Mouse (Mus musculus): ENCODE measurements at regions not wholly inside any gene's neighbourhood (a gene's known extent, or its start where the extent isn't known, plus 50 kb on each side); places are given as distances from the start of the nearest gene placed in this dataset.

GRCm38 (mm10) chr2:133020173-133020837 lies 74.6 kb upstream of the Fermt1 start:
- Histone ChIP-seq H3K4me3 (no peak overlapping the region), H3K27ac (replicated peaks) (no peak overlapping the region), H3K4me1 (no peaks in the 10 kb centered on the region), H3K9ac (replicated peaks) (peak overlapping the region; percentile 30; the same call in 1 of the 2 replicates), H3K27me3 (no peaks in the 10 kb centered on the region), H3K36me3 (no peaks in the 10 kb centered on the region), H3K9me3 (no peaks in the 10 kb centered on the region), H3K4me2 (replicated peaks) (peak overlapping the region; percentile 36)
- 17% methylated on average over 11 of the region's 11 CpGs for WGBS
- peak; percentile 87 for ATAC-seq (replicated peaks)

- Histone ChIP-seq H3K4me1 (no peaks in the 10 kb centered on the region), H3K36me3 (no peaks in the 10 kb centered on the region), H3K27me3 (no peaks in the 10 kb centered on the region), H3K9me3 (no peaks in the 10 kb centered on the region), H3K9ac (replicated peaks) (no peak overlapping the region), H3K4me3 (no peak overlapping the region), H3K27ac (replicated peaks) (no peak overlapping the region), H3K4me2 (replicated peaks) (no peak overlapping the region)
- no peak for ATAC-seq (replicated peaks)
- 90% methylated on average over 3 of the region's 3 CpGs for WGBS
Measured at GRCm38 (mm10) chr2:133021244-133021643, 75.5 kb upstream of the Fermt1 start.

GRCm38 (mm10) chr2:133027038-133027437 lies 81.3 kb upstream of the Fermt1 start:
- no peak overlapping the region for H3K4me2 ChIP-seq (replicated peaks)
- H3K4me3 ChIP-seq = no peak overlapping the region
- no peak overlapping the region for H3K27ac ChIP-seq (replicated peaks)
- H3K36me3 ChIP-seq = no peaks in the 10 kb centered on the region
- WGBS = 46% methylated on average over 2 of the region's 2 CpGs
- H3K4me1 ChIP-seq = no peaks in the 10 kb centered on the region
- no peak for ATAC-seq (replicated peaks)
- H3K9me3 ChIP-seq = no peaks in the 10 kb centered on the region
- H3K27me3 ChIP-seq = no peaks in the 10 kb centered on the region
- no peak overlapping the region for H3K9ac ChIP-seq (replicated peaks)

- H3K4me1 ChIP-seq = no peaks in the 10 kb centered on the region
- no peak overlapping the region for H3K27ac ChIP-seq (replicated peaks)
- H3K36me3 ChIP-seq = no peaks in the 10 kb centered on the region
- no peaks in the 10 kb centered on the region for H3K27me3 ChIP-seq
- H3K4me2 ChIP-seq (replicated peaks) = no peak overlapping the region
- H3K4me3 ChIP-seq = no peak overlapping the region
- no peaks in the 10 kb centered on the region for H3K9me3 ChIP-seq
- ATAC-seq (replicated peaks) = no peak
- 85% methylated on average over 3 of the region's 3 CpGs for WGBS
- no peak overlapping the region for H3K9ac ChIP-seq (replicated peaks)
Measured at GRCm38 (mm10) chr2:133035421-133035820, 89.7 kb upstream of the Fermt1 start.

DNA sequence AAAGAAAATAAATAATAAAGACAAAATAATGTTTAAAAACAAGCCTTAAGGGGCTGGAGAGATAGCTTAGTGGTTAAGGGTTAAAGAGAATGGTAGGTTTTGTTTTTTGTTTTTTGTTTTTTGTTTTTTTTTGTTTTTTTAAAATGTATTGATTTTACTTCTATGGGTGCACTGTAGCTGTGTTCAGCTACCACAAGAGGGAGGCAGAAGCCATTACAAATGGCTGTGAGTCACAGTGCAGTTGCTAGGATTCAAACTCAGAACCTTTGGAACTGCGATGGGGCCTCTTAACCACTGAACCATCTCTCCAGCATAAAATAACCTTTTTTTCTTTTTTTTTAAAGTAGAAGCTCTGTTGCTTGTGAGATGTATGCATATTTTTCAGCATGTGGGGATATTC lies 95.0 kb upstream of the Fermt1 start:
- Histone ChIP-seq H3K9ac (replicated peaks) (no peak overlapping the region), H3K4me1 (no peaks in the 10 kb centered on the region), H3K27me3 (no peaks in the 10 kb centered on the region), H3K36me3 (no peaks in the 10 kb centered on the region), H3K27ac (replicated peaks) (no peak overlapping the region), H3K4me2 (replicated peaks) (no peak overlapping the region), H3K4me3 (no peak overlapping the region), H3K9me3 (no peaks in the 10 kb centered on the region)
- ATAC-seq (replicated peaks) = no peak
- 94% methylated on average over 1 of the region's 1 CpGs for WGBS

DNA sequence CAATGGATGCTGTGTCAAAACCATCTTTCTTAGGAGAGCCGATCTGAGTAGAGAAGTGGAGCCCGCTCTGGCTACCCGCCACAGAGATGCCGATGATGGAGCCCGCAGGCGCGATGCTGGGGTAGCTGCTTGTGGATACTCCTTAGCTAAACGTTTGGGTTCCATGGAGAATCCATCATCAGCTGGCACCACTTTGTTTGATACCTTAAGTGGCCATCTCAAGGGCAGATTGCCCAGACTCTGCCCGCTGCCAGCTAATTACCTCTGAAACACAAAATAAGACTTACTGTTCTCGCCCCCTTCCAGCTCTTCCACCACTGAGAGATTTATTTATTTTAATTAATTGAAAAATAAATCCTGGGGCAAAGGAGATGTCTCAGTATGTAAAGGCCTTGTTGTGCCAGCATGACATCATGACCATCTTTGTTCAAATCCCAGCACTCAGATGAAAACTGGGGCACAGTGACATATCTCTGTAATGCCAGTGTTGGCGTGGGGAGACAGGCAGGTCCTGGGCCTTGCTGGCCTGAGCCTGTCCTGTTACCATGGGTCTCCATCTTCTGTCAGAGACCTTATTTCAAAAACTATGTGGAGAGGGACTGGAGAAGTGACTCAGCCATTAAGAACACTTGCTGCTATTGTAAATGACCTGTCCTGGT lies 132.1 kb upstream of the Fermt1 start:
- H3K4me2 ChIP-seq (replicated peaks) = no peak overlapping the region
- H3K9ac ChIP-seq (replicated peaks) = no peak overlapping the region

DNA sequence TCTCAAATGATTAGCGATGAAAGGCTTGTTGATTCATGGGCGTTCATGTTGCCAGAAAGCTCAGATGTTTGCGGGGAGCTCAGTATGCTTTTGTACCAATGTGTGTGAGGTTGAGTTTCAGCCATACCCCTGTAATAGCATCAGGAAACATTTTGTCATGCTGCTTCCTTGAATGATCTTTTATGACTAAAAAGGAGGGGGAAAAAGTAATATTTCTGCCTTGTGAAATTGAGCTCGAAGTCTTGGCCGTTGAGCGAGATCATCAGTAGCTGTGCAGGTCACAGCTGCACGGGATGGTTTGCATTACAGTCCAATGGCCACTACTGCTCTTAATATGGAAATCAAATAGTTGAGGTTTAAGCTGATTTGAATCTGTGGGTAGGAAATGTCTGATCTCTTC lies 145.3 kb upstream of the Fermt1 start:
- no peak overlapping the region for H3K9ac ChIP-seq (replicated peaks)
- H3K27me3 ChIP-seq = no peaks in the 10 kb centered on the region
- no peak overlapping the region for H3K4me2 ChIP-seq (replicated peaks)
- no peaks in the 10 kb centered on the region for H3K4me1 ChIP-seq
- WGBS = 93% methylated on average over 7 of the region's 7 CpGs
- H3K9me3 ChIP-seq = no peaks in the 10 kb centered on the region
- no peak overlapping the region for H3K4me3 ChIP-seq
- ATAC-seq (replicated peaks) = no peak
- no peaks in the 10 kb centered on the region for H3K36me3 ChIP-seq
- H3K27ac ChIP-seq (replicated peaks) = no peak overlapping the region

More for the DNA sequence above, 132.1 kb upstream of the Fermt1 start:
- no peaks in the 10 kb centered on the region for H3K36me3 ChIP-seq
- H3K9me3 ChIP-seq = no peaks in the 10 kb centered on the region
- H3K4me3 ChIP-seq = no peak overlapping the region
- H3K27me3 ChIP-seq = no peaks in the 10 kb centered on the region
- no peaks in the 10 kb centered on the region for H3K4me1 ChIP-seq
- H3K27ac ChIP-seq (replicated peaks) = no peak overlapping the region
- WGBS = 57% methylated on average over 11 of the region's 11 CpGs
- ATAC-seq (replicated peaks) = peak; percentile 69

GRCm38 (mm10) chr2:133113642-133114041 lies 167.9 kb upstream of the Fermt1 start:
- no peaks in the 10 kb centered on the region for H3K4me1 ChIP-seq
- no peak overlapping the region for H3K4me3 ChIP-seq
- H3K9me3 ChIP-seq = no peaks in the 10 kb centered on the region
- no peaks in the 10 kb centered on the region for H3K27me3 ChIP-seq
- H3K4me2 ChIP-seq (replicated peaks) = no peak overlapping the region
- H3K9ac ChIP-seq (replicated peaks) = no peak overlapping the region
- H3K27ac ChIP-seq (replicated peaks) = no peak overlapping the region
- WGBS = 30% methylated on average over 10 of the region's 10 CpGs
- H3K36me3 ChIP-seq = no peaks in the 10 kb centered on the region
- ATAC-seq (replicated peaks) = peak; percentile 57; the same call in 1 of the 2 replicates

DNA sequence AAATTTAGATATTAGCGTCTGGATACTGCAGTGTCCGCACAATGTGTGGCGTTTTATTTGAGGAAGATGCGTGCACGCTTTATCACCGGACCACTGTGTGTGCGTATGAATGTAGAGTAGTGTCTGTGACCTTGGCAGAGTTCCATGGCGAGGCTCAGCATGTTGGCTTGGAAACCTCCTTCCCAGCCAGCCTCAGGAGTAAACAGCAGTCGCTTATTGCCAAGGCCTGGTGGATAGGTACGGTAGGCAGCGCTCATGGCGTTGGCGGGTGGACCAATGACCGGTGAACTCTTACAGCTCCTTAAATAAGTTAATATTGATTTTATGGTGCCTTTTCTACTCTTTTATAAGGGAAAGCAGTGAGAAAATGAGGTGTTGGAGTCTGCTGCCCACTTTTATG lies 172.9 kb upstream of the Fermt1 start:
- Histone ChIP-seq H3K27me3 (no peaks in the 10 kb centered on the region), H3K27ac (replicated peaks) (no peak overlapping the region), H3K36me3 (no peaks in the 10 kb centered on the region), H3K9me3 (no peaks in the 10 kb centered on the region), H3K4me1 (no peaks in the 10 kb centered on the region), H3K4me3 (no peak overlapping the region), H3K4me2 (replicated peaks) (no peak overlapping the region), H3K9ac (replicated peaks) (no peak overlapping the region)
- ATAC-seq (replicated peaks) = no peak
- 93% methylated on average over 14 of the region's 14 CpGs for WGBS

DNA sequence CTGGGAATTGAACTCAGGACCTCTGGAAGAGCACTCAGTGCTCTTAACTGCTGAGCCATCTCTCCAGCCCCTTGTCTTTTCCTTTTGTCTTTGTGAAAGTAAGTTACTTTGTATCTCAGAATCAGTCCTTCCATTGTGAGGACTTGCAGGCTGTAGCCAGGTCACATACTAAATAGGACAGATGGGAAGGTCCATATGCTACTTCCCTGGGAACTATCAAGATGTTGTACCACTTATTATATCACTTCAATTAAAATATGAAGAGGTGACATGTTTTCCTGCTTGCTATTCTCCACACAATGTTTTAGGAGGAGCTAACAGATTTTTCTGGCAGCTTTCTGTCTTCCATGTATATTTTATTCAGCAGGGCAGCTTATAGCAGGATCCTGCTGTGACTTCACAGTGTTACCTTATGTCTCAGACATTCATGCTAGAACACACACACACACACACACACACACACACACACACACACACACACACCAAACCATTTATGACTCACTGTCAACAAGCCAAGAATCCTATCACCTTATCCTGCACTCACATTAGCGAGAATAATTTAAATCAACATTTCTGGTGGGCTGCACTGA lies 179.6 kb upstream of the Fermt1 start:
- peak; percentile 68 for ATAC-seq (replicated peaks)
- WGBS = 88% methylated on average over 1 of the region's 1 CpGs

GRCm38 (mm10) chr2:133134878-133135277 lies 189.2 kb upstream of the Fermt1 start:
- H3K9ac ChIP-seq (replicated peaks) = no peak overlapping the region
- no peak overlapping the region for H3K4me3 ChIP-seq
- 71% methylated on average over 3 of the region's 3 CpGs for WGBS
- no peaks in the 10 kb centered on the region for H3K36me3 ChIP-seq
- H3K4me1 ChIP-seq = no peaks in the 10 kb centered on the region
- no peak overlapping the region for H3K27ac ChIP-seq (replicated peaks)
- H3K4me2 ChIP-seq (replicated peaks) = no peak overlapping the region
- H3K9me3 ChIP-seq = no peaks in the 10 kb centered on the region
- ATAC-seq (replicated peaks) = no peak
- H3K27me3 ChIP-seq = no peaks in the 10 kb centered on the region

More for the DNA sequence above, 179.6 kb upstream of the Fermt1 start:
- no peak overlapping the region for H3K9ac ChIP-seq (replicated peaks)
- no peaks in the 10 kb centered on the region for H3K36me3 ChIP-seq
- no peaks in the 10 kb centered on the region for H3K9me3 ChIP-seq
- no peaks in the 10 kb centered on the region for H3K4me1 ChIP-seq
- no peaks in the 10 kb centered on the region for H3K27me3 ChIP-seq
- H3K4me2 ChIP-seq (replicated peaks) = no peak overlapping the region
- H3K4me3 ChIP-seq = no peak overlapping the region
- no peak overlapping the region for H3K27ac ChIP-seq (replicated peaks)

- H3K4me3 ChIP-seq = no peak overlapping the region
- H3K36me3 ChIP-seq = no peaks in the 10 kb centered on the region
- ATAC-seq (replicated peaks) = no peak
- no peak overlapping the region for H3K4me2 ChIP-seq (replicated peaks)
- WGBS = 86% methylated on average over 4 of the region's 4 CpGs
- H3K27ac ChIP-seq (replicated peaks) = no peak overlapping the region
- no peak overlapping the region for H3K9ac ChIP-seq (replicated peaks)
- no peaks in the 10 kb centered on the region for H3K27me3 ChIP-seq
- H3K4me1 ChIP-seq = no peaks in the 10 kb centered on the region
- H3K9me3 ChIP-seq = no peaks in the 10 kb centered on the region
Measured at GRCm38 (mm10) chr2:133138877-133139276, 193.2 kb upstream of the Fermt1 start.

Measured in forebrain, embryonic 15.5 days (tissue).